Mouse (Mus musculus): Measurements from ENCODE around the gene Iqschfp. TPM values are rescaled to one million over a fixed set of nuclear protein-coding genes. Genes with fewer than 3 reads are reported as not detected.

Gene Iqschfp
- polyA plus RNA-seq, 1 experiment from 2014 or later, result 0.38 TPM

DNA sequence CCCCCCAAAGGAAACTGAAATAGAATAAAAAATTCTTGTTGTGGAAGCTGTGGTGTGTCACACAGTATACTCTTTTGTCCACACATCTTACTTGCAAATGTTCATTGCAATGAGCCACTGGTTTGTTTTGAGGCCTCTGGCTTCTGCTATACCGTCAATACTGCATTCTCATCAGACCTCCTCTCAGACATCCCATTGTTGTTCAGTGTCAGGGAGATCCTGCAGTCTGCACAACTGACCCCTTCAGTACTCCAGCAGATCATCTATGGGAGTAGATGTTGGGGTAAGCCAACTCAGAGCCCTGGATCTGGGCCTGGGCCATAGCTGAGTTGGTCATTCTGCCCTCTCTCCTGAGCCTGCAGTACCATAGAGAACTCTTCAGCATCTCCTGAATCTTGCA lies 595.6 kb downstream of the Iqschfp start:
- no peak overlapping the region for H3K4me3 ChIP-seq
- no peak overlapping the region for H3K27ac ChIP-seq
- peaks cover 23% of the 10 kb centered on the region for H3K4me1 ChIP-seq
- DNase-seq (ENCODE audit: extremely low spot score, low spot score), result no peak
- peaks cover 11% of the 10 kb centered on the region for H3K27me3 ChIP-seq (ENCODE audit: poor library complexity, severe bottlenecking)
- WGBS, result 77% methylated on average over 1 of the region's 1 CpGs
- H3K36me3 ChIP-seq (replicated peaks), result no peaks in the 10 kb centered on the region
- H3K9me3 ChIP-seq, result no peaks in the 10 kb centered on the region

DNA sequence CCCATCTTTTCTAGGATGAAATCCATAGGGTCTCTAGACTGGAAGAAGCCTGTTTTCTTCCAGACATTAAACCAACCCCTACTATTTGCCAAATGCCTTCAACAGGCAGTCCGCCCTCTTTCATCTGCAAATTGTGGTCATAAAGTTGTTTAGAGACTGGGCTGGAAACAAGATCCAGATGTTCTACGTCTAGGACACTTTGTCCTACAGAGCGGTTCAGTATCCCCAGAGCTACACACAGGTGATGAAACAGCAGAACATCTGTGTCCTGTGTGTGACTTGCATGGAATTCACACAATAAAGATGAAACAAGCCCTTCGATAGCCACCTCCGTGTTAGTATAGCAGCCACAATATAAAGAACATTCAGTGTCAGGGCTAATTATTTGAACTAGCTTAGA lies 596.3 kb downstream of the Iqschfp start:
- WGBS, result 68% methylated on average over 5 of the region's 5 CpGs
- peaks cover 27% of the 10 kb centered on the region for H3K4me1 ChIP-seq

DNA sequence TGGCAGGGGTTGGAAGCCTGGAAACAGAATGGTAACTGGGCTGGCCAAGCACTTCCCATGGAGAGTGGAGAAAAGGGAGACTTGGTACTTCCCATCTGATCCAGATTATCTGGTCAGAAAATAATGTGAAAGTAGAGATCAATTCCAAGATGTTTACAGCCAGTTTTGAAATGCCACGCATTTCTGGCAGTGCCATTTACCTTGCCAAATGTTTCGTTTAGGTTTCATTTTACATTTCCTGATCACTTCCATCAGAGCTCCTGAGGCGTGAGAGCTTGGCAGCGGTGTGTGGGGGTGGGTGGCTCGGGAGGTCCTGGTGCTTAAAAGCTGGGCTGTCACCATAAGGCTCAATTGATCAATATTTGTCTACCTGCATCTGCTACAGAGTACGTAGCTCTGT lies 599.5 kb downstream of the Iqschfp start:
- Histone ChIP-seq H3K36me3 (replicated peaks) (no peaks in the 10 kb centered on the region), H3K4me3 (no peak overlapping the region), H3K27me3 (ENCODE audit: poor library complexity, severe bottlenecking) (peaks cover 21% of the 10 kb centered on the region), H3K9me3 (no peaks in the 10 kb centered on the region), H3K27ac (no peak overlapping the region), H3K4me1 (peaks cover 58% of the 10 kb centered on the region)
- 67% methylated on average over 6 of the region's 6 CpGs for WGBS
- DNase-seq (ENCODE audit: extremely low spot score, low spot score), result no peak

More for the DNA sequence above, 596.3 kb downstream of the Iqschfp start:
- Histone ChIP-seq H3K36me3 (replicated peaks) (no peaks in the 10 kb centered on the region), H3K27ac (no peak overlapping the region), H3K27me3 (ENCODE audit: poor library complexity, severe bottlenecking) (peaks cover 17% of the 10 kb centered on the region), H3K9me3 (no peaks in the 10 kb centered on the region), H3K4me3 (no peak overlapping the region)
- DNase-seq (ENCODE audit: extremely low spot score, low spot score), result no peak

DNA sequence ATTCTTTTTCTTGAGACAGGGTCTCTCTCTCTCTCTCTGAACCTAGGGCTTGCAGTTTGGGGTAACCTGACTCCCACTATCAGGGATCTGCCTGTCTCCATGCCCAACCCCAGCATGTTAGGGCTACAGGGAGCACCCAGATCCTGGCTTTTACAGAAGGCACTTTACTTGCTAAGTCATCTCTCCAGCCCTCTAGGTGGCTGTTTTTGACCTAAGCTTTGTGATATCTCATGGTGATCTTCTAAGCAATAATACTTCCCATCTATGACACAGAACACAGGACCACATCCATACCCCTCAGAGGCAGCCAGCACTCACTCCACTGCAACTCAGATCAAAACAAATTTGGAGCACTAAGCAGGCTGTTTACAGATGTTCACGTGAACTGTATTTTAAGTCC lies 600.0 kb downstream of the Iqschfp start:
- 62% methylated on average over 1 of the region's 1 CpGs for WGBS
- Histone ChIP-seq H3K27me3 (ENCODE audit: poor library complexity, severe bottlenecking) (peaks cover 24% of the 10 kb centered on the region), H3K9me3 (no peaks in the 10 kb centered on the region), H3K27ac (peak overlapping the region; percentile 46; the same call in 1 of the 2 replicates), H3K4me1 (peaks cover 60% of the 10 kb centered on the region), H3K36me3 (replicated peaks) (no peaks in the 10 kb centered on the region), H3K4me3 (no peak overlapping the region)
- DNase-seq (ENCODE audit: extremely low spot score, low spot score), result no peak

DNA sequence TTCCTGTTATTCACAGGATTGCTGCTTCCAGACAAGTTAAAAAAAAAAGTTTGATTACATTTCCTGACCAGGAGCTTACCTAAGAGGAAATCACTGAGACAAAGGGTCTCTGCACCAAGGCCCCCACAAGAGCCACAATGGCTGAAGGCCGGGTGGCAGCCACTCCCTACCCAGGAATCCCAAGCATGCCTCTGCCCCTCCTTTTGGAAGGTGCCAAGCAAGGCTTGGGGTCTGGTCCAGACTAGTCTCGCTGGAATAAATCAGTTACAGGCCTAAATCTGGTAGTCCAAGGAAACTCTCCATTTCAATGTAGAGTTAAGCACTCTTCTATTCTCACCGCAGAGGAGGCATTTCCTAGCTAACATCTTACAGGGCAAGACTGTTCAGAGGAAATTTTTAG lies 600.5 kb downstream of the Iqschfp start:
- 21% methylated on average over 3 of the region's 3 CpGs for WGBS

DNA sequence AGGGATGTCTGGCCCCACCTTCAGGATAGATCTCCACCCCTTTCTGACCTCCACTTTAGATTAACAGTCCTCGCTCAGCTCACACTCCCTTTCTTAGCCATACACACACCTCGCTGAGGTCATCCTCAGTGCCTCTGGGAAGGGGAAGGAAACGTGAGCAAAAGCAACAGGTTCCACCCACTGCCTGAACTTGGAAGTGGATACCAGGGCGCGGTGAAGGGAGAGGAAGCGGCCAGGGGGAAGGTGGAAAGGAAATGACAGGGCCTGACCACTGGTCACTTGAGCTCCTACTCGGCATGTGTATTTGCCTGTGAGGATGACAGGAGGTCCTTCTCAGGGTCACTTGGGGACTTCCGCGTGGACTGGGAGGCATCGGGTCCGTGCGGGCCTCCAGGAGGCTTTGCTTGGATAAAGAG lies 601.1 kb downstream of the Iqschfp start:
- peak overlapping the region; percentile 80 for H3K4me3 ChIP-seq
- peaks cover 1% of the 10 kb centered on the region; the same call in 1 of the 2 replicates for H3K36me3 ChIP-seq (replicated peaks)
- peak; percentile 61 for DNase-seq (ENCODE audit: extremely low spot score, low spot score)
- peaks cover 60% of the 10 kb centered on the region for H3K4me1 ChIP-seq
- no peaks in the 10 kb centered on the region for H3K9me3 ChIP-seq
- H3K27me3 ChIP-seq (ENCODE audit: poor library complexity, severe bottlenecking), result peaks cover 24% of the 10 kb centered on the region
- under 1% methylated on average over 12 of the region's 12 CpGs for WGBS
- peak overlapping the region; percentile 91 for H3K27ac ChIP-seq

More for the DNA sequence above, 600.5 kb downstream of the Iqschfp start:
- Histone ChIP-seq H3K4me3 (peak overlapping the region; percentile 80; the same call in 1 of the 2 replicates), H3K9me3 (no peaks in the 10 kb centered on the region), H3K36me3 (replicated peaks) (no peaks in the 10 kb centered on the region), H3K27ac (peak overlapping the region; percentile 91), H3K27me3 (ENCODE audit: poor library complexity, severe bottlenecking) (peaks cover 24% of the 10 kb centered on the region), H3K4me1 (peaks cover 60% of the 10 kb centered on the region)
- DNase-seq (ENCODE audit: extremely low spot score, low spot score), result no peak

DNA sequence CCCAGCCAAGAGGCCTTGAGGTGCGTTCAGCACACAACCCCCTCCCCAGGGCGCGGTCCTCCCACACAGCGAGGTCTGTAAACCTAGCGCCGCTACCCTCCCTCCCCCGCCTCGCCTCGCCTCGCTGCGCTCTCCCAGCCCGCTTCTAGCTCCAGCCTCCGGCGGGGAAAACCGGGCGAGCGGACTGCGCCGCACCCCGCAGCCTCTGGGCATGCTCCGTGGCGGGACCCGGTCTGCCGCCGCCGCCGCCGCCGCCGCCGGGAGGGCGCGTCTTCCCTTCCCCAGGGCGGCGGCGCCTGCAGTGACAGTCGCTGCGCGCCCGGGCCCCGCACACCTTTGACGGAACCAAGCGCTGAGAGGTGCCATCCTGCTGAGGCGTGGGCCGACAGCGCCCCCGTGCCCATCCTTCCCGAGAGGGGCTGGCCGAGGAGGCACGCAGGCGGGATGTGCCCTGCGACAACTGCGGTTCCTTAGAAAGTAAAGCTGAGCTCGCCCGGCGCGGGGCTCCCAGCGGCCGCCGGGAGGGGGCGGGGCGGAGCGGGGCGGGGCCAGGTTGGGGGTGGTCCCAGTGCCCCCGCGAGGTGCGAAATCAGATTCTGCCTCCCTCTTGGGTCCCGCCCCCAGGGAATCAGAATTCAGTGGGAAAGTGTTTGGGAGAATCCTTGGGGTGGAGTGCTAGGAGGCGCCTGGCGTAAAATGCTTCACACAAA lies 601.7 kb downstream of the Iqschfp start:
- peaks cover 24% of the 10 kb centered on the region for H3K27me3 ChIP-seq (ENCODE audit: poor library complexity, severe bottlenecking)
- under 1% methylated on average over 69 of the region's 70 CpGs for WGBS
- peaks cover 60% of the 10 kb centered on the region for H3K4me1 ChIP-seq
- peak overlapping the region; percentile 91 for H3K27ac ChIP-seq
- peak overlapping the region; percentile 80 for H3K4me3 ChIP-seq
- H3K36me3 ChIP-seq (replicated peaks), result peaks cover 6% of the 10 kb centered on the region; the same call in 1 of the 2 replicates
- H3K9me3 ChIP-seq, result no peaks in the 10 kb centered on the region
- peak; percentile 89 for DNase-seq (ENCODE audit: extremely low spot score, low spot score)

DNA sequence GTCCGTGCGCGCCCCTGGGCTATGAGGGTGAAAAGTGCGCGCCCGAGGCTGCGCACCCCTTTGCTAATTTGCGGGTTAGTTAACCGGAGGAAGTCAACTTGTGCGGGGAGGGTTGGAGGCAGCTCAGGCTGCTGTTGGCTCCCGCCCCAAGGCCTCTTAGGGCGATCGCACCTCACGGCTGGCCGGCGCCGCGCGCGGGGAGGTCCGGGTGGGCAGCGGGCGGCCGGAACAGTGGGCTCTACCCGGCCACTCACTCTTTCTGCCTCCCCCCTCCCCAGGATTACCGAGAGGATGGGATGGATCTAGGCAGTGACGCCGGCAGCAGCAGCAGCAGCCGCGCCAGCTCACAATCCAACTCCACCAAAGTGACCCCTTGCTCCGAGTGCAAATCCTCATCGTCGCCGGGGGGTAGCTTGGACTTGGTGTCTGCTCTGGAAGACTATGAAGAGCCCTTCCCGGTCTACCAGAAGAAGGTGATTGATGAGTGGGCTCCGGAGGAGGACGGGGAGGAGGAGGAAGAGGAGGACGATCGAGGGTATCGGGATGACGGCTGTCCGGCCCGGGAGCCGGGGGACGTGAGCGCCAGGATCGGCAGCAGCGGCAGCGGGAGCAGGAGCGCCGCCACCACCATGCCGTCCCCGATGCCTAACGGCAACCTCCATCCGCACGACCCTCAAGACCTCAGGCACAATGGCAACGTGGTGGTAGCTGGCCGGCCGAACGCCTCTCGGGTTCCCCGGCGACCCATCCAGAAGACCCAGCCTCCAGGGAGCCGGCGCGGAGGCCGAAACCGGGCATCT lies 602.5 kb downstream of the Iqschfp start:
- Histone ChIP-seq H3K4me1 (peaks cover 60% of the 10 kb centered on the region), H3K27ac (peak overlapping the region; percentile 91), H3K36me3 (replicated peaks) (peaks cover 6% of the 10 kb centered on the region; the same call in 1 of the 2 replicates), H3K4me3 (peak overlapping the region; percentile 80), H3K27me3 (ENCODE audit: poor library complexity, severe bottlenecking) (peaks cover 24% of the 10 kb centered on the region), H3K9me3 (no peaks in the 10 kb centered on the region)
- peak; percentile 58 for DNase-seq (ENCODE audit: extremely low spot score, low spot score)
- WGBS, result under 1% methylated on average over 66 of the region's 68 CpGs

DNA sequence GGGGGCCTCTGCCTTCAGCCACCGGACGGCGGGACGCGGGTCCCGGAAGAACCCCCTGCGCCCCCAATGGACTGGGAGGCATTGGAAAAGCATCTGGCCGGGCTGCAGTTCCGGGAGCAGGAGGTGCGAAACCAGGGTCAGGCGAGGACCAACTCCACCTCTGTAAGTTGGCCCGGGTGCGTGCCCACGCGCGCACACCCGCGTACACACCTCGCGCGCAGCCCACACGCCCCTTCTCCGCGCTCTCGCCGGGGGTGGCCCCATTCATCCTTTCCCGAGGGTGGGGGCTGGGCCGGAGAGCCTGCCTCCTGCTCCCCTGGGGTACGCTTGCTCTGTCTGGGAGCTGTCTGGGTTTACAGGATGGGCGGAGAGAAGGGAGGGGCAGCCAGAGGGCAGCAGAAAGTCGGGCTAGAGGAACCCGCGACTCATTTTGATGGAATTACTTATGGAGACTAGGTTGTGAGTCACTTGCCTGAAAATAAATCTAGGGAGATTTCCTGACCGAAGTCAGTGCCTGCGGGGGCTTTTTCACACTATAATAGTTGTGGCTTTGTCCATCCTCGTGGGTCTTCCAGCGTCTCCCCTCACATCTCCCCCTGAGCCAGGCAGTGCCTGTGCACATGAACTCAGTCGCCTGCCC lies 603.2 kb downstream of the Iqschfp start:
- peak overlapping the region; percentile 91 for H3K27ac ChIP-seq
- WGBS, result under 1% methylated on average over 38 of the region's 38 CpGs
- no peaks in the 10 kb centered on the region for H3K9me3 ChIP-seq
- DNase-seq (ENCODE audit: extremely low spot score, low spot score), result peak; percentile 62
- peak overlapping the region; percentile 80 for H3K4me3 ChIP-seq
- peaks cover 24% of the 10 kb centered on the region for H3K27me3 ChIP-seq (ENCODE audit: poor library complexity, severe bottlenecking)
- H3K36me3 ChIP-seq (replicated peaks), result peaks cover 6% of the 10 kb centered on the region; the same call in 1 of the 2 replicates
- peaks cover 60% of the 10 kb centered on the region for H3K4me1 ChIP-seq

DNA sequence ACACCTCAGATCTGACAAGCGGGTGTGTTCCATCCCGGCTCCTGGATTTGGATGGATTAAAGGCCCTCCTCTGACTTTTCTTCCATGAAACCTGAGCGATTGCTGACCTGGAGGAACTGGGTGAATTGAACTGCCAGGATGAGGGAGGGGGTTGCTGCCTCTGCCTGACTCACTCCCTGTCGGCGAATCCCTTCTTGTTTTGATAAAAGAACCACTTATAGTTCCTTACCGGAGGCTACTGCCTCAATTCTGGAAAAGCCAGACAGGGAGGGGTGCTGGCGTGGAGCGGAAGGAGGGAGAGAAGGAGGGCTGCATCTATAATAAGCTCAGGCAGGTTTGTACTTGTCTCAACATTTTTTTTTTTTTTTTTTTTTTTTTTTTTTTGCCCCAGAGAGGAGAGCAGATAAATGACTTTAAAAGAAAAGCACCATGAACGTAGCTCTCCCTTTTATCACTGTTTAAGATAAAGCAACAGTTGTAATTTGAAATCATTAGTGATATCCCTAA lies 603.8 kb downstream of the Iqschfp start:
- WGBS, result 2% methylated on average over 9 of the region's 9 CpGs
- Histone ChIP-seq H3K36me3 (replicated peaks) (peaks cover 6% of the 10 kb centered on the region; the same call in 1 of the 2 replicates), H3K4me3 (peak overlapping the region; percentile 80), H3K4me1 (peaks cover 59% of the 10 kb centered on the region), H3K27me3 (ENCODE audit: poor library complexity, severe bottlenecking) (peaks cover 24% of the 10 kb centered on the region), H3K9me3 (no peaks in the 10 kb centered on the region), H3K27ac (peak overlapping the region; percentile 91)
- DNase-seq (ENCODE audit: extremely low spot score, low spot score), result peak; percentile 47

DNA sequence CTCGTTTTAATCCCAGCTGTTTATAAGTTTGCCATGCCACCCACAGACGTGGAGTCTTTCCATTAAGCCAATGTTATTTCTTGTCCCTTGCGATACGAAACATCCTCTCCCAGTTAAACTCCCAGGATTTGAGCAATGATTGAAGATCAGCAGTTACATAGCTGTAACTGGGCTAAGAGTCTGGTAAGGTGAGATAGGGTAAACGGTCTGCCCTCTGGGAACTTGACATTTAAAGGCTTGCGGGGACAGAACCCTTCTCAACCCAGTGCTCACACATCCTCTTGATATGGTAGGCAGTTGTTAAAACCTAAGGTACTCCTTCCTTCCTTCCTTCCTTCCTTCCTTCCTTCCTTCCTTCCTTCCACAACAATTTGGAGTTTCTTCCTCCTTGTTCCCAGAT lies 604.5 kb downstream of the Iqschfp start:
- Histone ChIP-seq H3K4me1 (peaks cover 51% of the 10 kb centered on the region), H3K27me3 (ENCODE audit: poor library complexity, severe bottlenecking) (peaks cover 24% of the 10 kb centered on the region), H3K27ac (no peak overlapping the region), H3K36me3 (replicated peaks) (peaks cover 6% of the 10 kb centered on the region; the same call in 1 of the 2 replicates), H3K9me3 (no peaks in the 10 kb centered on the region), H3K4me3 (peak overlapping the region; percentile 80)
- WGBS, result 73% methylated on average over 6 of the region's 6 CpGs
- no peak for DNase-seq (ENCODE audit: extremely low spot score, low spot score)

DNA sequence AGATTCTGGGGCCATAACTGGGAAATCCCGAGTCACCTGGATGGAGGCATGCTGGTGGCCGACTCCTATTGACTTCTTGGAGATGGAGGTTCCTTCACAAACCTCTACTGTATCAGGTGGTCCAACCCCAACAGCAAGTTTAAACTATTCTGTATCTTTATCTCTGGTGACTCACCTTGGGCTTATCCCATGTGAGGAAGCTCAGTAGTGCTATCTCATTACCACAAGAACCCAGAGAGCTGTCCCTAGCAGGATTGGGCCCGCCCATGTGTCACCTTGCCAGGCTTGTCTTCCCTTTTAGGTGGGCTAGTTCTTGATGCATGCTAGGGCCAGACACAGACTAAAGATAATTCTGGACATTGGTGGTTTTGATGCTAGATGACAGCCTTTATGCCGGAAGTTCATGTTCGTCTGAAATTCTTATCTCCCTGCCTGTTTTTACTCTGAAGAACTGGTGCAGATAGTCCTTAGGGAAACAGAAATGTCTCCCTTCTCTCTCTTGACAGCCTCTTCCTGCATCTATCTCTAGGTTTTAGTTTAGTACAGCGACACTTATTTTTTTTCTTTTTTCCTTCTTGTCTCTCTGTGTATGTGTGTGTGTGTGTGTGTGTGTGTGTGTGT lies 607.6 kb downstream of the Iqschfp start:
- Histone ChIP-seq H3K27me3 (ENCODE audit: poor library complexity, severe bottlenecking) (peaks cover 7% of the 10 kb centered on the region; the same call in 1 of the 2 replicates), H3K36me3 (replicated peaks) (peaks cover 6% of the 10 kb centered on the region; the same call in 1 of the 2 replicates), H3K9me3 (no peaks in the 10 kb centered on the region), H3K27ac (no peak overlapping the region), H3K4me1 (peaks cover 21% of the 10 kb centered on the region), H3K4me3 (no peak overlapping the region)
- 96% methylated on average over 6 of the region's 6 CpGs for WGBS
- DNase-seq (ENCODE audit: extremely low spot score, low spot score), result no peak

Measured in forebrain, embryonic 10.5 days (tissue).